Mouse (Mus musculus) embryonic fibroblast, embryonic 13.5 days (primary cell): Measurements from ENCODE around the gene Dirc2.

Source experiments
- CTCF ChIP-seq: IDR thresholded peaks from 2 replicates; pipeline ENCODE4 v1.5.1; 2011; ENCODE audit warnings: mild to moderate bottlenecking, control low read depth, low read length, moderate library complexity, borderline replicate concordance; ENCODE audit not compliant: insufficient read depth
- POLR2A ChIP-seq: IDR thresholded peaks from 2 replicates; pipeline ENCODE4 v1.6.1; 2011; ENCODE audit warnings: low read depth, mild to moderate bottlenecking, control low read depth, low read length, moderate library complexity

GRCm38 (mm10) chr16:35813119-35813518 lies 44.0 kb upstream of the Dirc2 start:
- TF ChIP-seq POLR2A = no peak
- no peak for TF ChIP-seq CTCF
